Mouse (Mus musculus): ENCODE measurements around the gene Smad3.

DNA sequence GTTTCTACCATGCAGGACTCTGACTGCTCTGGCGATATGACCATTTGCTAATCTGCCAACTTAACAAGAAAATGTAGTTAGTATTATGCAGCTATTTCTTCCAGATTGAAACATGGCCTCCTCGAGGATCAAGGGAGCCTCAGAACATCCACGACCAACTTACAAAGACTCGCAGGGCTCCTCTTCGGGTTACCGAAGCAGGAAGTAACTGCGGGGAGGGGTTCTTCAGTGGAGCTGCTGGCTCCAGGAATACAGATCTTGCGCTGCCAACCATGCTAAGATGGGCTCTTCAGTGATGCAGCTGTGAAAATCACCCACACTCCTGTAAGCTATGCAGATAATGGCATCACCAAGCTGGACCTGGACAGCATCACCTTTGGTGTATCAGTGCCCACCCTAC is 23.5 kb downstream of the Smad3 start:
- TF ChIP-seq CTCF (IDR thresholded peaks at IDR 0.05; ENCODE audit: insufficient read depth, low read depth, low read length) (no peak), POLR2A (IDR thresholded peaks at IDR 0.05; ENCODE audit: insufficient read depth, low read depth, low read length) (no peak)
